Mouse (Mus musculus) lung, postnatal 4 days (tissue): ENCODE measurements around the gene Asl.
"Not testable (repeated sequence)": the region's sequence is repeated elsewhere in the genome, so short reads cannot be mapped to it uniquely, and the experiment has no call there.

ENCODE experiments used
- DNase-seq, 2 experiments: peaks; one replicate each; pipeline ENCODE4 v3.0.0; 2021

The Asl gene

GRCm38 (mm10) chr5:130044201-130044695, 15.2 kb upstream of the Asl start:
- peak; percentile 62 to 65 for DNase-seq

GRCm38 (mm10) chr5:130043741-130044140, 14.7 kb upstream of the Asl start:
- no peak for DNase-seq

GRCm38 (mm10) chr5:130041262-130041661, 12.2 kb upstream of the Asl start:
- no peak for DNase-seq

- no peak for DNase-seq
These were observed 11.8 kb upstream of the Asl start for GRCm38 (mm10) chr5:130040797-130041196.

- DNase-seq: peak; percentile 52 to 70
These were observed 8.9 kb upstream of the Asl start for GRCm38 (mm10) chr5:130037752-130038455.

- not testable (repeated sequence) for DNase-seq
These were observed 7.3 kb upstream of the Asl start for GRCm38 (mm10) chr5:130036300-130036699.

GRCm38 (mm10) chr5:130033869-130034268, 4.8 kb upstream of the Asl start:
- DNase-seq: no peak

GRCm38 (mm10) chr5:130031410-130032390, 2.7 kb upstream of the Asl start:
- no peak for DNase-seq

- no peak for DNase-seq
These were observed 1.4 kb downstream of the Asl start for GRCm38 (mm10) chr5:130027696-130028095.

GRCm38 (mm10) chr5:130027134-130027533, 1.9 kb downstream of the Asl start:
- no peak for DNase-seq

- peak; percentile 90 for DNase-seq
These were observed 5.1 kb downstream of the Asl start for GRCm38 (mm10) chr5:130023767-130024539.

GRCm38 (mm10) chr5:130023067-130023766, 5.8 kb downstream of the Asl start:
- DNase-seq: no peak

- no peak for DNase-seq
These were observed 6.7 kb downstream of the Asl start for GRCm38 (mm10) chr5:130022366-130022765.

GRCm38 (mm10) chr5:130021361-130021966, 7.6 kb downstream of the Asl start:
- no peak for DNase-seq

- no peak for DNase-seq
These were observed 9.6 kb downstream of the Asl start for GRCm38 (mm10) chr5:130019461-130019860.

- no peak for DNase-seq
These were observed 13.9 kb downstream of the Asl start for GRCm38 (mm10) chr5:130015104-130015503.

GRCm38 (mm10) chr5:130010961-130011360, 18.1 kb downstream of the Asl start:
- DNase-seq: no peak

GRCm38 (mm10) chr5:130009784-130010183, 19.3 kb downstream of the Asl start:
- no peak for DNase-seq

- no peak for DNase-seq
These were observed 20.9 kb downstream of the Asl start for GRCm38 (mm10) chr5:130008034-130008590.

GRCm38 (mm10) chr5:130007344-130007743, 21.7 kb downstream of the Asl start:
- DNase-seq: no peak

GRCm38 (mm10) chr5:130003229-130003628, 25.8 kb downstream of the Asl start:
- DNase-seq: no peak
